Mouse (Mus musculus) left cerebral cortex, postnatal 25 days (tissue): ENCODE measurements around the gene Rrp7a. TPM values are rescaled to one million over a fixed set of nuclear protein-coding genes. Genes with fewer than 3 reads are reported as not detected.

ENCODE experiments used
- DNase-seq, 2 experiments: peaks; one replicate each; pipeline ENCODE4 v3.0.0; 2022; ENCODE audit warnings: low spot score in 2 of 2, mixed read lengths in 1 of 2
- intact Hi-C: fragments of 180-260 bp; cut with DNase I; formaldehyde crosslinking; loops from one replicate; pipeline ENCODE4 v1.15.1; 2025
- total RNA-seq, 2 experiments: library from RNA; stranded (reverse); gene quantifications; 2 replicates each; pipeline ENCODE4 v1.2.3; 2021

Gene Rrp7a
- 100 to 1,000 TPM; 140 to 161 TPM for total RNA-seq

GRCm38 (mm10) chr15:83122566-83123145, at the start of gene Rrp7a:
TSS of gene Rrp7a (minus strand) at chr15:83122801.
- intact Hi-C loops = loop anchor here (1.0 kb wide), 1 partner anchor 27 kb away; the partner anchor contains the start of gene Poldip3
- DNase-seq = peak; percentile 94 to 95

GRCm38 (mm10) chr15:83171712-83172481, 49.3 kb upstream of the Rrp7a start:
- intact Hi-C loops = no loop called here
- DNase-seq = peak; percentile 97 to 98

GRCm38 (mm10) chr15:83170956-83171659, 48.5 kb upstream of the Rrp7a start:
- no peak for DNase-seq
- intact Hi-C loops = no loop called here

GRCm38 (mm10) chr15:83169772-83170722, 47.4 kb upstream of the Rrp7a start:
- no peak for DNase-seq
- intact Hi-C loops = no loop called here

- intact Hi-C loops = no loop called here
- no peak for DNase-seq
These were observed 46.5 kb upstream of the Rrp7a start for GRCm38 (mm10) chr15:83168875-83169771.

GRCm38 (mm10) chr15:83168311-83168710, 45.7 kb upstream of the Rrp7a start:
- no peak for DNase-seq
- intact Hi-C loops = no loop called here

GRCm38 (mm10) chr15:83167550-83168065, 45.0 kb upstream of the Rrp7a start:
- no peak for DNase-seq
- intact Hi-C loops = no loop called here

- DNase-seq = no peak
- intact Hi-C loops = no loop called here
These were observed 44.5 kb upstream of the Rrp7a start for GRCm38 (mm10) chr15:83167126-83167525.

GRCm38 (mm10) chr15:83166642-83167041, 44.0 kb upstream of the Rrp7a start:
- DNase-seq = no peak
- intact Hi-C loops = no loop called here

- intact Hi-C loops = no loop called here
- no peak for DNase-seq
These were observed 43.1 kb upstream of the Rrp7a start for GRCm38 (mm10) chr15:83165526-83166315.

GRCm38 (mm10) chr15:83164971-83165471, 42.4 kb upstream of the Rrp7a start:
- no peak for DNase-seq
- intact Hi-C loops = no loop called here

GRCm38 (mm10) chr15:83162818-83163485, 40.4 kb upstream of the Rrp7a start:
- intact Hi-C loops = no loop called here
- no peak for DNase-seq

GRCm38 (mm10) chr15:83162001-83162400, 39.4 kb upstream of the Rrp7a start:
- no peak for DNase-seq
- intact Hi-C loops = no loop called here

- no peak for DNase-seq
- intact Hi-C loops = no loop called here
These were observed 38.6 kb upstream of the Rrp7a start for GRCm38 (mm10) chr15:83161062-83161748.

GRCm38 (mm10) chr15:83160561-83160960, 38.0 kb upstream of the Rrp7a start:
- intact Hi-C loops = no loop called here
- DNase-seq = no peak

GRCm38 (mm10) chr15:83159823-83160222, 37.2 kb upstream of the Rrp7a start:
- intact Hi-C loops = loop anchor here (5.0 kb wide), 1 partner anchor 47 kb away; no protein-coding TSS in a partner anchor
- no peak for DNase-seq
